Mouse (Mus musculus): Measurements from ENCODE around the gene Art4. TPM values are rescaled to one million over a fixed set of nuclear protein-coding genes. Genes with fewer than 3 reads are reported as not detected.

Gene Art4
- total and polyA plus RNA-seq, 3 experiments, result 0.50 to 0.60 TPM; not detected in 1

DNA sequence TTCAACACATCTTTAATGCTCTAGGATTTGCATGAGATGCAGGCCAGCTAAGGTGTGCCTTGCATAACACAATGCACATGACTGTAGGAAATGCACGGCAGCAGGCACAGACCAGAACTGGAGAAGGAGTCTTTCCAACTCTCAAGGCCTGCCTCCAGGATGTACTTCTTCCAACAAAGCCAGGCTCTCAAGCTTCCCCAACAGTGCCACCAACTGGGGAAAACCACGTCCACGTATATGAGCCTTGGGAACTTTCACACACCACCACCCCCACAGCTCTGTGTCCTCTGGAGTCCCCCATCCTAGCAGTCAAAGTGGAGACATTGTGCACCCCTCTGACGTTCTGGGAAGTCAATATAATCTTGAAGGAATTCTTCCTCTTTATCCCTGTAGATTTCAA is 44.4 kb downstream of the Art4 start:
- no peak overlapping the region for H3K4me3 ChIP-seq (ENCODE audit: control insufficient read depth in 1 of 2, insufficient read depth in 1 of 2, low read depth in 2 of 2, low read length in 2 of 2)
- H3K27me3 ChIP-seq (ENCODE audit: control insufficient read depth in 1 of 2, insufficient read depth in 2 of 2, low read length in 2 of 2), result no peaks in the 10 kb centered on the region
- H3K4me1 ChIP-seq (ENCODE audit: control insufficient read depth in 1 of 2, insufficient read depth in 2 of 2, low read length in 2 of 2), result peaks cover 0 to 12% of the 10 kb centered on the region in 2 experiments; a peak in 3 of 4 replicates
- TF ChIP-seq NELFE (IDR thresholded peaks at IDR 0.05; ENCODE audit: low read depth, low read length) (no peak), CTCF (IDR thresholded peaks at IDR 0.05 in 2 of 3, conservative IDR thresholded peaks at IDR 0.05 in 1 of 3; ENCODE audit: control insufficient read depth in 1 of 3, insufficient read depth in 1 of 3, low read depth in 2 of 3, low read length in 3 of 3, poor library complexity in 1 of 3, severe bottlenecking in 1 of 3) (peak in 1 of 3 experiments; percentile 26; a peak in 1 of 6 replicates), RAD21 (IDR thresholded peaks at IDR 0.05; ENCODE audit: low read depth, low read length) (no peak)
- peak; percentile 37 for DNase-seq (ENCODE audit: low read depth, low spot score)
- H3K9me3 ChIP-seq (replicated peaks; ENCODE audit: insufficient read depth, low read length), result no peaks in the 10 kb centered on the region
- H3K9ac ChIP-seq (ENCODE audit: control insufficient read depth, low read depth, low read length, poor library complexity, severe bottlenecking), result no peak overlapping the region
- H3K79me2 ChIP-seq (ENCODE audit: control insufficient read depth, insufficient read depth, low read length, poor library complexity), result peaks cover 25% of the 10 kb centered on the region
- no peak overlapping the region for H3K27ac ChIP-seq (ENCODE audit: control insufficient read depth, low read depth, low read length)
- peaks cover 10 to 15% of the 10 kb centered on the region in 2 experiments for H3K36me3 ChIP-seq (ENCODE audit: control insufficient read depth in 1 of 2, insufficient read depth in 2 of 2, low read length in 2 of 2)

DNA sequence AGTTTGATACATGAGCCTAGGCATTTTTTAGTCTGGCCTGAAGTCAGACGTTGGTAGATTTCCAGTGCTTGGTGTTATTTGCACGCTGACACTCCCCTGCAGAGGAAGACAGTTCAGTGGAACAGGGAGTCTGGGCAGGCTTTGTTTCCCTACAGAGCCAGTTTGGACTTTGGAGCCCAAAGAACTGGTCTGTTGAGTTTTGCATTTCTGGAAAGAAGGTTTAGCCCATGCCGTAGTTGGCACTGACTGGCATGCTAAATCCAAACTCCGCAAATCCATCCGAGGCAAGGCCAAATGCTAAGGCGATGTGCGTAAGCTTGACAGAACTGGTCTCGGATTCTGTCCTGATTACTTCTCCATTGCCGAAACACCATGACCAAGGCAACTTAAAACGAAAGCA is 46.3 kb downstream of the Art4 start:
- Histone ChIP-seq H3K9me3 (replicated peaks; ENCODE audit: insufficient read depth, low read length) (no peaks in the 10 kb centered on the region), H3K9ac (ENCODE audit: control insufficient read depth, low read depth, low read length, poor library complexity, severe bottlenecking) (no peak overlapping the region), H3K36me3 (ENCODE audit: control insufficient read depth in 1 of 2, insufficient read depth in 2 of 2, low read length in 2 of 2) (peaks cover 8 to 10% of the 10 kb centered on the region in 2 experiments), H3K4me3 (ENCODE audit: control insufficient read depth in 1 of 2, insufficient read depth in 1 of 2, low read depth in 2 of 2, low read length in 2 of 2) (no peak overlapping the region), H3K27ac (ENCODE audit: control insufficient read depth, low read depth, low read length) (no peak overlapping the region), H3K4me1 (ENCODE audit: control insufficient read depth in 1 of 2, insufficient read depth in 2 of 2, low read length in 2 of 2) (peaks cover 0 to 12% of the 10 kb centered on the region in 2 experiments; a peak in 3 of 4 replicates), H3K79me2 (ENCODE audit: control insufficient read depth, insufficient read depth, low read length, poor library complexity) (peaks cover 24% of the 10 kb centered on the region), H3K27me3 (ENCODE audit: control insufficient read depth in 1 of 2, insufficient read depth in 2 of 2, low read length in 2 of 2) (no peaks in the 10 kb centered on the region)
- no peak for DNase-seq (ENCODE audit: low read depth, low spot score)
- TF ChIP-seq BHLHE40 (IDR thresholded peaks at IDR 0.05; ENCODE audit: borderline replicate concordance, low read depth, low read length), result no peak
- TF ChIP-seq POLR2AphosphoS2 (IDR thresholded peaks at IDR 0.05; ENCODE audit: low read length), result no peak
- no peak for TF ChIP-seq USF2 (IDR thresholded peaks at IDR 0.05; ENCODE audit: borderline replicate concordance in 1 of 2, insufficient read depth in 1 of 2, low read depth in 1 of 2, low read length in 2 of 2)
- no peak for TF ChIP-seq MYC (IDR thresholded peaks at IDR 0.05; ENCODE audit: low read depth, low read length)
- no peak for TF ChIP-seq UBTF (IDR thresholded peaks at IDR 0.05; ENCODE audit: borderline replicate concordance, insufficient read depth, low read depth, low read length)
- TF ChIP-seq RAD21 (IDR thresholded peaks at IDR 0.05; ENCODE audit: low read depth, low read length), result no peak
- TF ChIP-seq GABPA (IDR thresholded peaks at IDR 0.05; ENCODE audit: low read depth, low read length), result no peak
- no peak for TF ChIP-seq TCF12 (IDR thresholded peaks at IDR 0.05; ENCODE audit: low read depth, low read length)

DNA sequence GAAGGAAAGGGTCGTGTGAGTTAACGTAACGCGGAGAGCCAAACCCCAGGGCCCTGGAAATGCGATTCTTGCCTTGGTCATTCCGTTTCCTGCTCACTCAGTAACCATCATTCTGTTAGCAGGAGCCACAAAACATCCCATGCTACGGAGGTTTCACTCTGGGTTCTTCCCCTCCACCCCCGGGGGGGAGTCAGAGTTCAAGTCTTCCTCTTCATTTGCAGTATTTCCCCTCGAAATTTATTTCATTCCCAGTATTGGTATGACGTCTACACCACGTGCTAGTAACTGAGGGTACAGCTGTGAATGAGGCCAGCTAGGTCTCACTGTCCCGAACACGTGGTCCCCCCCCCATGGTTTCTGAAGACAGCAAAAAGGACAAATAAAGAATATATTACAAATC is 47.9 kb downstream of the Art4 start:
- peaks cover 0 to 16% of the 10 kb centered on the region in 2 experiments; a peak in 3 of 4 replicates for H3K4me1 ChIP-seq (ENCODE audit: control insufficient read depth in 1 of 2, insufficient read depth in 2 of 2, low read length in 2 of 2)

More for the DNA sequence above, 47.9 kb downstream of the Art4 start:
- DNase-seq (ENCODE audit: low read depth, low spot score), result peak; percentile 35
- Histone ChIP-seq H3K9ac (ENCODE audit: control insufficient read depth, low read depth, low read length, poor library complexity, severe bottlenecking) (peak overlapping the region; percentile 94), H3K4me3 (ENCODE audit: control insufficient read depth in 1 of 2, insufficient read depth in 1 of 2, low read depth in 2 of 2, low read length in 2 of 2) (peak overlapping the region; percentile 61 to 74), H3K36me3 (ENCODE audit: control insufficient read depth in 1 of 2, insufficient read depth in 2 of 2, low read length in 2 of 2) (peaks cover 8 to 17% of the 10 kb centered on the region in 2 experiments), H3K9me3 (replicated peaks; ENCODE audit: insufficient read depth, low read length) (no peaks in the 10 kb centered on the region), H3K27ac (ENCODE audit: control insufficient read depth, low read depth, low read length) (peak overlapping the region; percentile 77), H3K79me2 (ENCODE audit: control insufficient read depth, insufficient read depth, low read length, poor library complexity) (peaks cover 24% of the 10 kb centered on the region), H3K27me3 (ENCODE audit: control insufficient read depth in 1 of 2, insufficient read depth in 2 of 2, low read length in 2 of 2) (no peaks in the 10 kb centered on the region)
- TF ChIP-seq NELFE (IDR thresholded peaks at IDR 0.05; ENCODE audit: low read depth, low read length) (no peak), MYB (IDR thresholded peaks at IDR 0.05; ENCODE audit: low read depth, low read length) (no peak), MAX (IDR thresholded peaks at IDR 0.05; ENCODE audit: low read length) (no peak), GATA1 (IDR thresholded peaks at IDR 0.05; ENCODE audit: low read depth, low read length) (no peak), GABPA (IDR thresholded peaks at IDR 0.05; ENCODE audit: low read depth, low read length) (no peak), RAD21 (IDR thresholded peaks at IDR 0.05; ENCODE audit: low read depth, low read length) (no peak), TCF12 (IDR thresholded peaks at IDR 0.05; ENCODE audit: low read depth, low read length) (no peak), POLR2AphosphoS5 (IDR thresholded peaks at IDR 0.05; ENCODE audit: borderline replicate concordance, low read depth, low read length) (no peak), SIN3A (IDR thresholded peaks at IDR 0.05; ENCODE audit: low read length) (no peak), SMC3 (IDR thresholded peaks at IDR 0.05; ENCODE audit: low read depth, low read length) (no peak), BHLHE40 (IDR thresholded peaks at IDR 0.05; ENCODE audit: borderline replicate concordance, low read depth, low read length) (no peak), ZMIZ1 (IDR thresholded peaks at IDR 0.05; ENCODE audit: low read depth, low read length) (no peak), KAT2A (conservative IDR thresholded peaks at IDR 0.05; ENCODE audit: low read depth, low read length) (no peak), TBP (IDR thresholded peaks at IDR 0.05; ENCODE audit: low read depth, low read length) (no peak), TAL1 (IDR thresholded peaks at IDR 0.05; ENCODE audit: low read length) (no peak), MAZ (IDR thresholded peaks at IDR 0.05; ENCODE audit: low read depth, low read length) (no peak), MEF2A (IDR thresholded peaks at IDR 0.05; ENCODE audit: extremely low read depth, insufficient replicate concordance, low read depth, low read length, poor library complexity, severe bottlenecking) (no peak), USF1 (IDR thresholded peaks at IDR 0.05; ENCODE audit: low read depth, low read length) (no peak), EP300 (IDR thresholded peaks at IDR 0.05; ENCODE audit: low read depth in 1 of 2, low read length in 2 of 2) (no peak)
